Mouse (Mus musculus): ENCODE results near the gene Gnl2.

DNA sequence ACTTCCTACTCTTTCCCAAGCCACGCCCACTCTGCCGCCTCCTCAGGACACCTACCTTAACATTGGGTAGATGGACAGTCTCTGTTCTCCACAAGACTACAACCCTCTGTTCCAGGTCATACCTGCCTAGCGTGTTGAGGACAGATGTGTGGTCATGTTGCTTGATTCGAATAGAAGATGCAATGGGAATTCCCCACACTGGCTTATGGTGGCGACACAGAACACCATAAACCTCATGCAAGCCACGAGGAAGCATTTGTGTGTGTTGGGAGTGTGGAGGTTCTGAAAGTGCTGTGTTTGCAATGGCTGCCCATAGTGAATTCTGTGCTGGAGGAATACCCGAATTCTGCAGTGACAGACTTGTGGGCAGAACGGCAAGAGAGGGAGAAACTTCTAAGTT, 47.4 kb downstream of the Gnl2 start:
- TF ChIP-seq TAL1 (IDR thresholded peaks at IDR 0.05; ENCODE audit: low read length) (no peak), GATA1 (IDR thresholded peaks at IDR 0.05; ENCODE audit: low read length) (no peak)
